Mouse (Mus musculus) hindbrain, embryonic 12.5 days (tissue): ENCODE data around the gene Ptpro. TPM values are rescaled to one million over a fixed set of nuclear protein-coding genes. Genes with fewer than 3 reads are reported as not detected.
"Not testable (repeated sequence)": the region's sequence is repeated elsewhere in the genome, so short reads cannot be mapped to it uniquely, and the experiment has no call there.

Experiments used
- ATAC-seq: fragments of 200-750 bp; cut with Nextera tagmentation; 2 replicates; pipeline ENCODE4 v1.8.0; 2017; ENCODE audit warnings: moderate TSS enrichment; ENCODE audit not compliant: low FRiP score
- H3K27ac ChIP-seq: fragments of 300-500 bp; sonication (generic); 2 replicates; pipeline ENCODE4 v1.5.1; 2016; ENCODE audit warnings: mild to moderate bottlenecking
- H3K27me3 ChIP-seq: fragments of 300-500 bp; sonication (generic); 2 replicates; pipeline ENCODE4 v1.6.1; 2016; ENCODE audit warnings: mild to moderate bottlenecking
- H3K36me3 ChIP-seq: fragments of 300-500 bp; sonication (generic); 2 replicates; pipeline ENCODE4 v1.6.1; 2016; ENCODE audit warnings: mild to moderate bottlenecking
- H3K4me1 ChIP-seq: fragments of 300-500 bp; sonication (generic); 2 replicates; pipeline ENCODE4 v1.6.1; 2016
- H3K4me2 ChIP-seq: fragments of 300-500 bp; sonication (generic); replicated peaks from 2 replicates; pipeline ENCODE4 v1.6.1; 2016; ENCODE audit warnings: mild to moderate bottlenecking
- H3K4me3 ChIP-seq: fragments of 300-500 bp; sonication (generic); 2 replicates; pipeline ENCODE4 v1.5.1; 2016; ENCODE audit warnings: mild to moderate bottlenecking
- H3K9ac ChIP-seq: fragments of 300-500 bp; sonication (generic); 2 replicates; pipeline ENCODE4 v1.6.1; 2016; ENCODE audit warnings: mild to moderate bottlenecking, moderate library complexity
- H3K9me3 ChIP-seq: fragments of 300-500 bp; sonication (generic); replicated peaks from 2 replicates; pipeline ENCODE4 v1.6.1; 2016; ENCODE audit warnings: mild to moderate bottlenecking
- WGBS: fragments of 180-500 bp; shearing (Covaris S2); methylation state at CpG from one replicate; pipeline ENCODE4 v1.1.7; 2016; 5-methylcytosine and 5-hydroxymethylcytosine counted together
- polyA plus RNA-seq: library from polyadenylated mRNA; unstranded; fragments of >200 nt; fragmentation: Nextera tagmentation; extraction: Ambion mirVana; gene quantifications from 2 replicates; pipeline ENCODE4 v1.2.1, GENCODE M21; 2016

The Ptpro gene
- polyA plus RNA-seq, 1 experiment from 2014 or later, result 26.1 TPM

DNA sequence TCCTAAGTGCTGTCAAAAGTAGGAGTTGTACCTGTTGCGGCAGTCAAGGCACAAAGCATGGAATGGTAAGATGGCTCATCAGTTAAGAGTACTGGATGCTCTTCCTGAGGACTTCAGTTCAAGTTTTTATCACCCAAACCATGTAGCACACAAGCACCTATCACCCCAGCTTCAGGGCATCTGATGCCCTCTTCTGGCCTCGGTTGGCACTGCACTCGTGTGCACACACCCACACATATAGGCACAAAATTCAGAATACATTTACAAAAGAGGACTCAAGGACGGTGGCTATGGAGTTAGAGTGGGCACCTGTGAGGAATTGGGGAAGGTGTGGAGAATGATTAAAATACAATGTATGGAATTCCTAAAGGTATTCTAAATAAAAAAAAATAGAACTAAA lies 217.4 kb downstream of the Ptpro start:
- no peak overlapping the region for H3K4me3 ChIP-seq
- no peak for ATAC-seq

DNA sequence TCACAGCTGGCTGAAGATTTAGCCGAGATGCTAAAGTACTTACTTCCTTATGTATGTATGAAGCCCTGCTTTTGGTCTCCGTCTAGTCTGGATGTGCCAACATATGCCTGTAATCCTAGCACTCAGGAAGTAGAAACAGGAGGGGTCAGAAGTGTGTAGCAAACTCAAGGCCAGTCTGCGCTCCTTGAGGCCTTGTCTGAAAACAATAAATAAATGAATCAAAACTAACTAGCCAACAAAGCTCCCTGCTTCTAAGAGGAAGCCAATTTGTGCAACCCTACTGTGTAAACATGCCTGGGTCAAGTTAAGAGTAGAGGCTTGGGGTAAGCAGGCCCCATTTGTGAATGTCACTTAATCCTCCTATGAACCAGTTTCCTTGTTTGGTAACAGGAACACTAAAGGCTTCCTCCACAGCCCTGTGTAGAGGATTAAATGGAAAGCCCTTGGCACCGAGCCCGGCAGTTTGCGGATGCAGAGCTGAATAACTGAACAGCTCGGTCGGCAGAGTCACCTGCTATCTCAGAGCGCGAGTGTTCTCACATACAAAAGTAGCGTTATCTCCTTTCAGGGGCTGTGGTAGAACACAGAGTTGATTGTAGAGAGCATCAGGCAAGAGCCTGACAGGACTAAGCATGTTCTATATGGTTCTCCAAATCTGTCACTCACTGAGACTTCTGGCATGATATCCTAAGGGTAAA lies 218.9 kb downstream of the Ptpro start:
- peak; percentile 56 for ATAC-seq
- no peaks in the 10 kb centered on the region for H3K27me3 ChIP-seq
- no peaks in the 10 kb centered on the region for H3K36me3 ChIP-seq
- 62% methylated on average over 11 of the region's 11 CpGs for WGBS
- H3K4me1 ChIP-seq, result peaks cover 14% of the 10 kb centered on the region
- no peaks in the 10 kb centered on the region for H3K9me3 ChIP-seq
- H3K4me3 ChIP-seq, result no peak overlapping the region
- no peak overlapping the region for H3K4me2 ChIP-seq
- H3K9ac ChIP-seq, result no peak overlapping the region
- peak overlapping the region; percentile 62; the same call in 1 of the 2 replicates for H3K27ac ChIP-seq

More for the DNA sequence above, 217.4 kb downstream of the Ptpro start:
- Histone ChIP-seq H3K36me3 (no peaks in the 10 kb centered on the region), H3K27ac (no peak overlapping the region), H3K9ac (no peak overlapping the region), H3K9me3 (no peaks in the 10 kb centered on the region), H3K4me2 (no peak overlapping the region), H3K27me3 (no peaks in the 10 kb centered on the region), H3K4me1 (peaks cover 14% of the 10 kb centered on the region)
- WGBS, result 97% methylated on average over 4 of the region's 4 CpGs

DNA sequence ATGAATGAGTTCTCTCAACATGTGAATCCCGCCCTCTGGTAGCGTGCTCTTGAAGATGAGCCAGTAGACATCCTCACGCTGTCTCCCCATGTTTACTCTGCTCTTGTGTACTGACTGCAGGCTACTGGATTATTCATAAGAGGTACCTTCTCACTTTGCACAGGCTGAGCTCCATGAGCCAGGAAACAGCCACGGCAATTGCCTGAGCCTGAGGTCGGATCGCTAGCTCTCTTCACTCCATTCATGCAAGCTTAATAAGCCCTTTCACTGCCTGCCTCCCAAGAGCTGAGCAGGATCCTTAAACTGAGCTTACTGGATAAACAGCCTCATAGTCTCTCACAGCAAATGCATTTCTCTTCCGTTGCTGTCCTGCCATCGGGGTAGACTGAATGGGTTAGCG lies 220.0 kb downstream of the Ptpro start:
- H3K27ac ChIP-seq, result peak overlapping the region; percentile 25; the same call in 1 of the 2 replicates
- peaks cover 14% of the 10 kb centered on the region for H3K4me1 ChIP-seq
- H3K9me3 ChIP-seq, result no peaks in the 10 kb centered on the region
- no peak overlapping the region for H3K4me2 ChIP-seq
- H3K4me3 ChIP-seq, result no peak overlapping the region
- no peaks in the 10 kb centered on the region for H3K36me3 ChIP-seq
- WGBS, result 69% methylated on average over 9 of the region's 9 CpGs
- H3K27me3 ChIP-seq, result no peaks in the 10 kb centered on the region
- H3K9ac ChIP-seq, result no peak overlapping the region
- ATAC-seq, result peak; percentile 47; the same call in 1 of the 2 replicates

DNA sequence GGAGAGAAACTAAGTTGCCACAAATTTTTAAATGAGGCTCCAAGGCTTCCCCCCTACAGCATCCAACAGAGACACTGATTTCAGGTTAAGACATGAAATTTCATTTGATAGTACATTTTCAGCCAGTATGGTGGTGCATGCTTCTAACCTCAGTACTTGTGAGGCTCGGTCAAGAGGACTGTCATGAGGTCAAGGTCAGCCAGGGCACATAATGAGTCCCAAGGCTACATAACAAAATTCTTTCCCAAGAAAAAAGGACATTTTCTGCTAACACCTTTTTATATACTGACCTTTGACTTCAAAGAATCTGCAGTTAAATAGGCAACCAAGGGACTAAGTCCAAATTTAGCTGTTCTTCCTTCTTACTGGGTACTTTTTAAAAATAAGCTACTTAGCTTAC lies 221.3 kb downstream of the Ptpro start:
- H3K9ac ChIP-seq, result no peak overlapping the region
- H3K9me3 ChIP-seq, result no peaks in the 10 kb centered on the region
- no peak for ATAC-seq
- H3K4me1 ChIP-seq, result peaks cover 14% of the 10 kb centered on the region
- H3K27ac ChIP-seq, result no peak overlapping the region
- no peak overlapping the region for H3K4me2 ChIP-seq
- WGBS, result 59% methylated on average over 1 of the region's 1 CpGs
- no peak overlapping the region for H3K4me3 ChIP-seq
- no peaks in the 10 kb centered on the region for H3K27me3 ChIP-seq
- H3K36me3 ChIP-seq, result no peaks in the 10 kb centered on the region

DNA sequence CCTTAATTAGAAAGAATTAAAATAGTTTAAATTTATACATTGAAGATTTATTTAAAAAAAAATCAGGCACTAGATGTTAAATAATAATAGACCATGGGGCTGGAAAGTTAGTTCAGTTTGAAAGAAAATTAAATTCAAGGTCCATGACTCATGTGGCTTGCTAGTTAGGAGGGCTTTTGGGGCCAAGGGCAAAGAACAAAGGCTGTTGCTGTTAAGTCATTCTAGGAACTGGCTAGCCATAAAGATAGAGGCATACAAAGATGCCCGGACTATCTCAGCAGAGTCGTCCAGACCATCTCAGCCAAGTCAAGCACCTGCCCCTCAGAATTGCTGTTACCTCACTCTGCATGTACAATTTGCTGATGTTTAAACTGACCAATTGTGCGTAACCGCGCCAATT lies 223.6 kb downstream of the Ptpro start:
- not testable (repeated sequence) for H3K36me3 ChIP-seq, H3K4me3 ChIP-seq, H3K27me3 ChIP-seq, H3K9me3 ChIP-seq, H3K27ac ChIP-seq, H3K9ac ChIP-seq, H3K4me2 ChIP-seq, ATAC-seq
- WGBS, result 96% methylated on average over 5 of the region's 5 CpGs
- H3K4me1 ChIP-seq, result peaks cover 11% of the 10 kb centered on the region

DNA sequence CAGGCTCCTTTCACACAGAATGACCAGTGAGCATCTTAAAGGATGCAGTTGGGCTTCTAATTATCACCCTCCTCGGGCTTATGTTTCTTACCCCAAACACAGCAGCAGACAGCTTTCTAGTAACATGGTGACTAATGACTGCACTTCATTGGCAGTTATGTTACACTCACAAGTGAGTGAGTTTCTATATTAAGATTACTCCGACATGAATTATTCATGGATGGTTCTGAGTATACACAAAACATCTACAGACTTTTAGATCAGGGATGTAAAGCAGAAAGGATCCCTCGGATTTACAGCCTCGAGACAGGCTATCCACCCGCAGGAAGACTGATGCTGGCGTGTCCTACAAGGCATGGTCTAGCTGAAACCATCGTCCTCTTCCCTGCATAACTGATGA lies 230.8 kb downstream of the Ptpro start:
- H3K4me2 ChIP-seq, result no peak overlapping the region
- no peak overlapping the region for H3K27ac ChIP-seq
- no peaks in the 10 kb centered on the region for H3K27me3 ChIP-seq
- WGBS, result 73% methylated on average over 7 of the region's 7 CpGs
- ATAC-seq, result no peak
- H3K9me3 ChIP-seq, result no peaks in the 10 kb centered on the region
- H3K9ac ChIP-seq, result no peak overlapping the region
- H3K36me3 ChIP-seq, result no peaks in the 10 kb centered on the region
- no peak overlapping the region for H3K4me3 ChIP-seq
- no peaks in the 10 kb centered on the region for H3K4me1 ChIP-seq

DNA sequence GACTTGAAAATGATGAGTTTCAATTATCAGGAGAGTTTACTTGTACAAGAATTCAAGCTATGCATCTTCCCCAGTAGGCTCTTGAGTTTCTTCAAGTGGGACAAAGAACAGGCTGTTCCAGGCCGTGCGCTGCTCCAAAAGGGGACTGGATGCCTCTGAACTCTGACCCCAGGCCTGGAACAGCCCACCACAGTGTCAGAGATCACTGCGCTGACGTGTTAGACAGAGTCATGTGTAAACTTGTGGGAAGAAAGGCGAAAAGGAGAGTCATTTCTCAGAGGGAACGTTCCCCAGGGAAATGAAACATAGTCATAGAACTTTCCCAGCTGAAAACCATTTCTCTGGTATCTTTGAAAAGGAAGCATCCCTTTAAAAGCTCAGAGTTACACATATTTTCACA lies 235.3 kb downstream of the Ptpro start:
- H3K36me3 ChIP-seq, result no peaks in the 10 kb centered on the region
- no peak overlapping the region for H3K4me2 ChIP-seq
- ATAC-seq, result no peak
- no peaks in the 10 kb centered on the region for H3K9me3 ChIP-seq
- H3K27me3 ChIP-seq, result no peaks in the 10 kb centered on the region
- no peak overlapping the region for H3K4me3 ChIP-seq
- H3K9ac ChIP-seq, result no peak overlapping the region
- no peak overlapping the region for H3K27ac ChIP-seq
- 42% methylated on average over 6 of the region's 6 CpGs for WGBS
- no peaks in the 10 kb centered on the region for H3K4me1 ChIP-seq

DNA sequence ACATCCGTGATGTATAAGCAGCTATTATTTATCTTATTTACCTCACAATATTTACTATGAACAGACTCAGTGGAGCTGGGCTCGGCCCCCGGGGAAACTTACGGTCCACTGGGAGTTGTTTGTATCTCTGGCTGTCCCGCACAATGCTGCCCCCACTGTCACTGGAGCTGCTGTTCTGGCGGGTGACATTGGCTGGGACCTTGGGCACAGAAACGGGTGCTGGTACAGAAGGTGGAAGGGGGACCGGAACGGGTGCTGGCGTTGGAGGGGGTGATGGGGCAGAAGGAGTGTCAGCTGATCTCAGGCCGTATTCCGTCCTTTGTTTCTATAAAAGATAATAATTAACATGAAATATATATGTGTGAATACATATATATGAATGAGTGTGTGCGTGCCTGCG lies 238.0 kb downstream of the Ptpro start:
- Histone ChIP-seq H3K36me3 (no peaks in the 10 kb centered on the region), H3K4me3 (no peak overlapping the region), H3K27me3 (no peaks in the 10 kb centered on the region), H3K9ac (no peak overlapping the region), H3K27ac (no peak overlapping the region), H3K4me1 (no peaks in the 10 kb centered on the region), H3K9me3 (no peaks in the 10 kb centered on the region), H3K4me2 (no peak overlapping the region)
- no peak for ATAC-seq
- WGBS, result 91% methylated on average over 14 of the region's 14 CpGs

DNA sequence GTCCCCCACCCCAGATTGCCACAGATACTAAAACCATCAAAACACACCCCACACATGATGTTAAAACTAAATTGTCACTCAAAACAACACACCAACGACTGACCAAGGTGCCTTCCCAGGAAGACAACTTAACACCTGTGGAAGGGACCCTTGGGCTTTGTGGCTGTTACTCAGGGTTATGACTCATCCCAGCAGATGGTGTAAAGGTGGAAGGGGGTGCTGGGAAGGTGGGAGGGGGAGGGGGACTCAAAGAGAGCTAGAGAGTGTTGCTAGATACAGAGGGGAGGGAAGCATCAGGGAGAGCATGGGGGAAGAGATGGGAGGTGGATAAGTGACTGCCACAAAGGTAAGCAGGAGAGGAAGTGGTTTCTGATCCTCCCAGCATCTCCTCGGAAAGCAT lies 239.5 kb downstream of the Ptpro start:
- H3K36me3 ChIP-seq, result no peaks in the 10 kb centered on the region
- H3K27me3 ChIP-seq, result no peaks in the 10 kb centered on the region
- no peak overlapping the region for H3K9ac ChIP-seq
- WGBS, result 73% methylated on average over 2 of the region's 2 CpGs
- no peaks in the 10 kb centered on the region for H3K9me3 ChIP-seq
- no peak overlapping the region for H3K4me2 ChIP-seq
- H3K4me1 ChIP-seq, result no peaks in the 10 kb centered on the region
- H3K27ac ChIP-seq, result no peak overlapping the region
- ATAC-seq, result no peak
- H3K4me3 ChIP-seq, result no peak overlapping the region

DNA sequence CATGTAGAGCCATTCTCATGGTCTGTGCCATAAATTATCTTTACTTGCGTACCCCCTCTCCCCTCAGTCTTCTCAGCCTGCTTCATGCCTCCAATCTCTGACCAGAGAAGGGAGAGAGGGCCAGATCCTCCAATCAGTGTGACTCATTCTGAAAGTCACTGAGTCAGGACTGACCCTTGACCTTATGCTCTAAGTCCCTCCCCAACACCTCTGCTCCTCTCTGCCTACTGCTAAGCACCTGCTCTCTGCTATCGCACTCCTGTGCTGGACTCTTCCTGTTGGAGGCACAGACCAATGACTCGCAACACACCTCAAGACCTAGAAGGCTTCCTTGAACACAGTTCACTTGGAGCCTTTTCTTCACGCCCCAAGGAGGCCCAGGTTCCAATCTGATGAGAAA lies 240.5 kb downstream of the Ptpro start:
- Histone ChIP-seq H3K36me3 (no peaks in the 10 kb centered on the region), H3K27me3 (no peaks in the 10 kb centered on the region), H3K27ac (no peak overlapping the region), H3K4me3 (no peak overlapping the region), H3K4me2 (no peak overlapping the region), H3K9me3 (no peaks in the 10 kb centered on the region), H3K4me1 (no peaks in the 10 kb centered on the region), H3K9ac (no peak overlapping the region)
- no peak for ATAC-seq
- 93% methylated on average over 4 of the region's 4 CpGs for WGBS

DNA sequence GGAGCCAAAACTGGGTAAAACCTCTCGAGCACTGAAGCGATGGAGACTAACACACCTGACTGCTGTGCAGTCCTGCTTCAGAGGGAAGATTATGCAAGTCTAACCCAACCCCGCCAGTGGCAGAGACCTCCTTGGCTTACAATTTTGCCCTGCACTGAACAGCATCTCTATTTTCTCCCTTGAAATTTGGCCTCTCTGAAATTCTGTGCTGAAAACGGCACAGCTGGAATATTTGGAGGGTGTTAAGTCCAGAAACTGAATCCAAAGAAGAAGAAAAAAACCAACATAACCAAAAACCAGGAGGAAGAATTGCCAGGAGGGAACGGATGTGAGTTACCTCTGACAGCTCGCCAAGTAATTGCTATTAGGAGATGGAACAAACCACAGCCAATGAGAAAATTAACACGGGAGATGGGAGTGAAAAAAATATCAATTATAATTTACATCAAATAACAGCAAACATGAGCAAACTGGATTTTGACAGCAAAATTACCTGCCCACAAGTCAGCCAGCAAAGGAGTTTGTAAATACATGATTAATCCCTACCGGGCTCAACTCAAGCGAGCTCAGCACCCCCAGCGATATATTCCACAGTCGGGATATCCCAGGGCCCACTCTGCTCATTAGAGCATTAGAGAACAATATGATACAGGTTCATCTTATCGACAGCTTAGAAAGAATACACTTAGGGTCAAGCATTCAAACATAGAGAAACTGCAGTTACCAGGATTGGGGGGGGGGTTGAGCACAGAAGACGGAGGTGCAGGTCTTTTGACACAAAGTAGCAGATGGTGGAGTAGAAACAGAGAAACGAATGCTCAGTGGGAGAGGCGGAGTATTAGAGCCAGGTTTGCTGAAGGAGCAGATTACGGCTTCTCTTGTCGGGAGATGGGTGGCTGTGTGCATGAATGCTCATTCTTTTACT lies 241.4 kb downstream of the Ptpro start:
- Histone ChIP-seq H3K27ac (no peak overlapping the region), H3K4me2 (no peak overlapping the region), H3K4me3 (no peak overlapping the region), H3K4me1 (no peaks in the 10 kb centered on the region), H3K36me3 (no peaks in the 10 kb centered on the region), H3K27me3 (no peaks in the 10 kb centered on the region), H3K9me3 (no peaks in the 10 kb centered on the region), H3K9ac (no peak overlapping the region)
- 79% methylated on average over 17 of the region's 17 CpGs for WGBS
- no peak for ATAC-seq

DNA sequence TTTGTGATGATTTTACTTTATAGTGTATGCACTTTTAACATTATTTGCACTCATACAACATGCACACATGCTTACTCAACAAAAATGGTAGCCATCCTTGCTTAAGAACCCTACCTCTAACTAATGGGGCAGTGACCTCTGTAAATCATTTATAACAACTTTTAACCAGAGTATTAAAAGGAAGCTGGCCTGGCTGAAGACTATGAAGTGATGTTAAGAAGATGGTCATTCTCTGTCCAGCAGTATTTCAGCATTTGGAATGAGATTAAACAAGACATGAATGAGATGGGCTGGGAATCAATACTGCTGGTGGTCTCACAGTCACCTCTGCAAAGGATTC lies 242.0 kb downstream of the Ptpro start:
- no peaks in the 10 kb centered on the region for H3K27me3 ChIP-seq
- no peak for ATAC-seq
- H3K4me3 ChIP-seq, result no peak overlapping the region
- H3K4me2 ChIP-seq, result no peak overlapping the region
- no peak overlapping the region for H3K27ac ChIP-seq
- no peaks in the 10 kb centered on the region for H3K9me3 ChIP-seq
- H3K36me3 ChIP-seq, result no peaks in the 10 kb centered on the region
- no peaks in the 10 kb centered on the region for H3K4me1 ChIP-seq
- no peak overlapping the region for H3K9ac ChIP-seq

DNA sequence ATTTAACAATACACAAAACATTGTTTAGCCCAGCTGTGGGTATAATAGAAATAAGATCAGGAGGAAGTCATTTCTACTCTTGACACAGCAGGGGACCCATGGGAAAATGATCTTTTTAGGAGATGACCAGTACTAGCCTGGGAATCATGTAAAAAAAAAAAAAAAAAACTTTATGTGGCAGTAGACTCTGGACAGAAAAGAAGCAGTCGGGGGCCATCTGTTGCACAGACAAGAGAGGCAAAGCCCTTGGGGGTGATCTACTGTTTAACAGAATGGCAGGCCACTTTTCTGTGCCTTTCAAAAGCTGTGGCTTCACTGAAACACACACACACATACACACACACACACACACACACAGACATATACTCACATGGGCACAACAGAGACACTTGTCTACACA lies 242.7 kb downstream of the Ptpro start:
- Histone ChIP-seq H3K4me3 (no peak overlapping the region), H3K27me3 (no peaks in the 10 kb centered on the region), H3K36me3 (no peaks in the 10 kb centered on the region), H3K9ac (no peak overlapping the region), H3K4me2 (no peak overlapping the region), H3K27ac (no peak overlapping the region), H3K9me3 (no peaks in the 10 kb centered on the region), H3K4me1 (no peaks in the 10 kb centered on the region)
- no peak for ATAC-seq
- 78% methylated on average over 1 of the region's 1 CpGs for WGBS
